Mouse (Mus musculus) kidney, embryonic 14.5 days (tissue): ENCODE data around the gene Hist2h3c2. TPM values are rescaled to one million over a fixed set of nuclear protein-coding genes. Genes with fewer than 3 reads are reported as not detected.
A peak's percentile ranks its signal among the peaks of the same experiment; 100 is the strongest.
"Not testable (repeated sequence)": the region's sequence is repeated elsewhere in the genome, so short reads cannot be mapped to it uniquely, and the experiment has no call there.

Source experiments
- ATAC-seq: fragments of 200-750 bp; cut with Nextera tagmentation; 2 replicates; pipeline ENCODE4 v1.8.0; 2017; ENCODE audit warnings: moderate number of reproducible peaks, mild to moderate bottlenecking, moderate TSS enrichment, moderate library complexity; ENCODE audit not compliant: low FRiP score, low TSS enrichment
- H3K27ac ChIP-seq: fragments of 300-500 bp; sonication (generic); 2 replicates; pipeline ENCODE4 v1.5.1; 2014; ENCODE audit warnings: low read depth, mild to moderate bottlenecking, low read length, moderate library complexity, mixed read lengths
- H3K27me3 ChIP-seq: fragments of 300-500 bp; sonication (generic); 2 replicates; pipeline ENCODE4 v1.6.1; 2014; ENCODE audit warnings: mild to moderate bottlenecking, low read length; ENCODE audit not compliant: control insufficient read depth, insufficient read depth
- H3K36me3 ChIP-seq: fragments of 300-500 bp; sonication (generic); 2 replicates; pipeline ENCODE4 v1.6.1; 2014; ENCODE audit warnings: low read length, mixed read lengths; ENCODE audit not compliant: control insufficient read depth, insufficient read depth
- H3K4me1 ChIP-seq: fragments of 300-500 bp; sonication (generic); 2 replicates; pipeline ENCODE4 v1.6.1; 2014; ENCODE audit warnings: low read length, mixed read lengths; ENCODE audit not compliant: control insufficient read depth, insufficient read depth
- H3K4me2 ChIP-seq: fragments of 300-500 bp; sonication (generic); replicated peaks from 2 replicates; pipeline ENCODE4 v1.6.1; 2014; ENCODE audit warnings: low read depth, mild to moderate bottlenecking, low read length
- H3K4me3 ChIP-seq: fragments of 300-500 bp; sonication (generic); 2 replicates; pipeline ENCODE4 v1.5.1; 2014; ENCODE audit warnings: mild to moderate bottlenecking, low read length
- H3K9ac ChIP-seq: fragments of 300-500 bp; sonication (generic); 2 replicates; pipeline ENCODE4 v1.6.1; 2014; ENCODE audit warnings: low read depth, mild to moderate bottlenecking, low read length, moderate library complexity
- H3K9me3 ChIP-seq: fragments of 300-500 bp; sonication (generic); 2 replicates; pipeline ENCODE4 v1.6.1; 2016; ENCODE audit warnings: low read length; ENCODE audit not compliant: control insufficient read depth
- WGBS: fragments of 180-500 bp; shearing (Covaris S2); extraction: QIAGEN DNeasy Blood & Tissue Kit; methylation state at CpG from one replicate; pipeline ENCODE4 v1.1.7; 2014; 5-methylcytosine and 5-hydroxymethylcytosine counted together
- polyA plus RNA-seq: library from polyadenylated mRNA; unstranded; fragments of >200 nt; fragmentation: Nextera tagmentation; extraction: Ambion mirVana; gene quantifications from 2 replicates; pipeline ENCODE4 v1.2.1, GENCODE M21; 2014

Gene Hist2h3c2
- polyA plus RNA-seq, 1 experiment from 2014 or later, result 5.4 TPM

- Histone ChIP-seq H3K4me2 (peak overlapping the region; percentile 82), H3K27ac (peak overlapping the region; percentile 100), H3K4me1 (peaks cover 31% of the 10 kb centered on the region), H3K4me3 (peak overlapping the region; percentile 65), H3K9ac (peak overlapping the region; percentile 93)
- not testable (repeated sequence) for H3K36me3 ChIP-seq, H3K27me3 ChIP-seq, H3K9me3 ChIP-seq
- under 1% methylated on average over 27 of the region's 47 CpGs for WGBS
- ATAC-seq, result peak; percentile 46
These were observed 18.7 kb downstream of the Hist2h3c2 start for GRCm38 (mm10) chr3:96220131-96220764.

GRCm38 (mm10) chr3:96219661-96220130 is 19.2 kb downstream of the Hist2h3c2 start, which contains the start of the genes Bola1 and Hist2h2ab:
TSS of gene Bola1 (minus strand) at chr3:96219709.
TSS of gene Hist2h2ab (plus strand) at chr3:96219865.
- ATAC-seq, result peak; percentile 85

GRCm38 (mm10) chr3:96219191-96219641 is 19.7 kb downstream of the Hist2h3c2 start:
- peak; percentile 32 for ATAC-seq
- Histone ChIP-seq H3K4me1 (peaks cover 24% of the 10 kb centered on the region), H3K27me3 (no peaks in the 10 kb centered on the region), H3K4me2 (peak overlapping the region; percentile 82), H3K9ac (peak overlapping the region; percentile 64), H3K4me3 (peak overlapping the region; percentile 65), H3K27ac (peak overlapping the region; percentile 100), H3K9me3 (no peaks in the 10 kb centered on the region), H3K36me3 (no peaks in the 10 kb centered on the region)
- under 1% methylated on average over 12 of the region's 12 CpGs for WGBS

More at GRCm38 (mm10) chr3:96219661-96220130, 19.2 kb downstream of the Hist2h3c2 start, which contains the start of the genes Bola1 and Hist2h2ab:
- Histone ChIP-seq H3K4me2 (peak within 1 kb of the TSS; percentile 82), H3K36me3 (no peaks in the 10 kb centered on the region), H3K4me3 (peak within 1 kb of the TSS; percentile 65), H3K27me3 (no peaks in the 10 kb centered on the region), H3K9me3 (no peaks in the 10 kb centered on the region), H3K27ac (peak within 1 kb of the TSS; percentile 100), H3K4me1 (peaks cover 26% of the 10 kb centered on the region), H3K9ac (peak within 1 kb of the TSS; percentile 93)
- under 1% methylated on average over 37 of the region's 37 CpGs for WGBS

- Histone ChIP-seq H3K4me1 (no peaks in the 10 kb centered on the region), H3K4me2 (no peak overlapping the region), H3K9me3 (no peaks in the 10 kb centered on the region), H3K9ac (no peak overlapping the region), H3K27ac (no peak overlapping the region), H3K36me3 (no peaks in the 10 kb centered on the region), H3K4me3 (no peak overlapping the region), H3K27me3 (no peaks in the 10 kb centered on the region)
- ATAC-seq, result no peak
- WGBS, result 26% methylated on average over 15 of the region's 15 CpGs
These were observed 29.7 kb downstream of the Hist2h3c2 start for GRCm38 (mm10) chr3:96209242-96209641.

GRCm38 (mm10) chr3:96207819-96208218 is 31.1 kb downstream of the Hist2h3c2 start:
- Histone ChIP-seq H3K9me3 (no peaks in the 10 kb centered on the region), H3K4me2 (no peak overlapping the region), H3K9ac (no peak overlapping the region), H3K36me3 (no peaks in the 10 kb centered on the region), H3K27me3 (no peaks in the 10 kb centered on the region), H3K4me3 (no peak overlapping the region), H3K27ac (no peak overlapping the region), H3K4me1 (no peaks in the 10 kb centered on the region)
- ATAC-seq, result no peak
- WGBS, result 75% methylated on average over 3 of the region's 3 CpGs

GRCm38 (mm10) chr3:96199731-96200130 is 39.2 kb downstream of the Hist2h3c2 start:
- no peak overlapping the region for H3K4me3 ChIP-seq
- 68% methylated on average over 2 of the region's 2 CpGs for WGBS
- no peaks in the 10 kb centered on the region for H3K27me3 ChIP-seq
- peaks cover 5% of the 10 kb centered on the region for H3K4me1 ChIP-seq
- no peaks in the 10 kb centered on the region for H3K9me3 ChIP-seq
- ATAC-seq, result no peak
- H3K4me2 ChIP-seq, result no peak overlapping the region
- H3K36me3 ChIP-seq, result no peaks in the 10 kb centered on the region
- H3K9ac ChIP-seq, result no peak overlapping the region
- H3K27ac ChIP-seq, result no peak overlapping the region

GRCm38 (mm10) chr3:96198601-96199251 is 40.2 kb downstream of the Hist2h3c2 start:
- H3K4me1 ChIP-seq, H3K9me3 ChIP-seq, H3K36me3 ChIP-seq, H3K4me3 ChIP-seq, H3K27ac ChIP-seq, H3K27me3 ChIP-seq, H3K9ac ChIP-seq, ATAC-seq: not testable (repeated sequence)
- 30% methylated on average over 6 of the region's 8 CpGs for WGBS
- H3K4me2 ChIP-seq, result 0 out of 2 replicates have a peak overlapping the region, but pooled peaks have one; percentile 10

GRCm38 (mm10) chr3:96198181-96198580 is 40.7 kb downstream of the Hist2h3c2 start:
- Histone ChIP-seq H3K4me2 (peak overlapping the region; percentile 81), H3K9ac (peak overlapping the region; percentile 43; the same call in 1 of the 2 replicates), H3K36me3 (no peaks in the 10 kb centered on the region), H3K4me1 (peaks cover 5% of the 10 kb centered on the region), H3K4me3 (peak overlapping the region; percentile 55), H3K9me3 (no peaks in the 10 kb centered on the region), H3K27me3 (no peaks in the 10 kb centered on the region), H3K27ac (no peak overlapping the region; the same call in 1 of the 2 replicates)
- WGBS, result 5% methylated on average over 6 of the region's 6 CpGs
- peak; percentile 28; the same call in 1 of the 2 replicates for ATAC-seq
